Mouse (Mus musculus): ENCODE measurements around the gene Hgd.

DNA sequence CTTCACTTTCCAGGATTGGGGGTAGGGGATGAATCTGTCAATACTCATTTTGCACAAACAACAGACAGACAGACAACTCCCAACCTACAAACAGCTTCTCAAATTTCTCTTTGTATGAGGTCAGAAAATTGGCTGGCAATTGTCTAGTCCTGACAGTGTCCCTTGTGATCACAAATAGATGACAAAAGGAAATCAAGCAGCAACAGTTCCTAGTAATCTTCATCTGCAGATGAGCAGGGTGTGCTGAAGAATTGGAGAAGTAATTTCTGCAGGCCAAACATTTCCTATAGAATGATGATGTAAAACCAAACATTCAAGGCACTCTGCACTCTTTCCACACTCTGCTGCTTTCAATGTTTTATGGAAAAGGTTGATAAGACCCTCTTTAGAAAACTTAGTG lies 57.8 kb downstream of the Hgd start:
- TF ChIP-seq CTCF (IDR thresholded peaks at IDR 0.05) (no peak), EP300 (IDR thresholded peaks at IDR 0.05) (no peak)
